Mouse (Mus musculus): ENCODE measurements at regions not wholly inside any gene's neighbourhood (a gene's known extent, or its start where the extent isn't known, plus 50 kb on each side); places are given as distances from the start of the nearest gene placed in this dataset.
A peak's percentile ranks its signal among the peaks of the same experiment; 100 is the strongest.

DNA sequence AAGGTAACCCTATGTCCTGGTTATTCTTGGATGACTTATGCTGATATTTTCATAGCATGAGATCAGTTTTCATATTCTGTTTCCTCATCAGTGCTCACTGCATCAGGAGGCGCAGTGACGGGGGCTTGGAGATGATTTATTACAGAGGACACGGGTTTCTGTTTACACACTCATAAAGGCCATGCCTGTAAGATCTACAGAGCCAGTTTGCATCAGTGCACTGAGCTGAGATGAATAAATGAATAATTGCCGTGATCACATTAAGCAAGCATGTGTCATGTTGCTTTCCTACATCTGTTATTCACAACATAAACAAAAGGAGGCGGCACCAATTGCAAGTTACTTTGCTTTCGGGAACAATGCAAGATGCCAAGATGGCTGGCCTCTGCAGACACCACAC is 271.6 kb downstream of the Rnf144a start:
- DNase-seq (ENCODE audit: low read depth, low spot score) = no peak

DNA sequence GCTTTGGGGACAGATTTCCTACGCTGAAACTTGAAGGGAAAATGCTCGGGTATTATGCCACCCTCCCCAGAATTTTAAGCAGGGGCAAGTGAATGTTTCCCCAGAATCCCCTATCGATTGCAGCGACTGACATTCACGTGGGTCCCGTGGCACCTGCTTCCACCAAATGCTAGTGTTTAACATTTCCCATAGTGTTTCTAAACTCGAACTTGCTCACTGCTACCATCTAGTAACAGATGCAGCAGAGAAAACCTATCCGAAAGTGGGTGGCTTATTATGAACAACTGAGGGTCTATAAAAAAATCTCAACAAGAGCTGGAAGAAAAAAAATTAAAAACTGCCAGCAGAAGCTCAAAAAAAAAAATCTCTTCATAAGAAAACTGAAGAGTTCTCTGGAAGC is 284.2 kb downstream of the Rnf144a start:
- DNase-seq (ENCODE audit: low read depth, low spot score) = no peak

GRCm38 (mm10) chr12:26130011-26130410 is 285.0 kb downstream of the Rnf144a start:
- no peak for DNase-seq (ENCODE audit: low read depth, low spot score)

DNA sequence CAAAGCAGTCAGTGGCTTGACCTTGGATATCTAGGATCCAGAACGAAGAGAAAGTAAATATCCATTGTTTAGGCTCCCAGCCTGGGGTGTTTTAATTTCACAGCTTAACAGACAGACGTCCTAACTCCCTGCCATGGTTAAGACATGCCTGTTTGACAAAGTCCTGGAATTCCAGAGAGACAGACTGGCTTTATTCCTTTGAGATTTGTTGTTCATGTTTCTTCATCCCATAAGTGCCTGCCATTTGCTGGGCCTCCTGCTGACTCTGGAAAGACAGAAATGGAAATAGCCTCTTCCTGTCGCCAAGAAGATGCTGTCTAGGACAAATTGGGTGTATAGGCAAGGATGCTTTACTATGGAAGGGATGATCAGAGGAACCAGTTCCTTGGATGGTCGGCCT is 285.5 kb downstream of the Rnf144a start:
- no peak for DNase-seq (ENCODE audit: low read depth, low spot score)

DNA sequence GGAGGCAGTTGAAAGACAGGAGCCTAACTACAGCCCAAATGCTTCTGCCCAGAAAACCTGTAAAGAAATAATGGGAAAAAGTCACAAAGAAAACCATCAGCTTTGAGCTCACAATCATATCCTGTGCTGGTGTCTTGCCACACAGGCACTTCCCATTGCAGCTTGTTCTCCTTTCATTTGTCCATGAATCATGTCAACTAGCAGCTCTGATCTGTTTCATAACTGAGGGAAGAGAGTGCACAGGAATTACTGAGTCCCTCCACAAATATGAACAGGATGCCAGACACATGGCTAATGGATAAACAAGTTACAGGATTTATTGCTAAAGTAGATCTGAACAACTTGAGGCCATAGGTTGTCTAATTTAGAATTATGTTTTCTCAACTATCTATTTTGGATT is 286.2 kb downstream of the Rnf144a start:
- no peak for DNase-seq (ENCODE audit: low read depth, low spot score)

GRCm38 (mm10) chr12:26126260-26126659 is 288.8 kb downstream of the Rnf144a start:
- DNase-seq (ENCODE audit: low read depth, low spot score) = no peak

DNA sequence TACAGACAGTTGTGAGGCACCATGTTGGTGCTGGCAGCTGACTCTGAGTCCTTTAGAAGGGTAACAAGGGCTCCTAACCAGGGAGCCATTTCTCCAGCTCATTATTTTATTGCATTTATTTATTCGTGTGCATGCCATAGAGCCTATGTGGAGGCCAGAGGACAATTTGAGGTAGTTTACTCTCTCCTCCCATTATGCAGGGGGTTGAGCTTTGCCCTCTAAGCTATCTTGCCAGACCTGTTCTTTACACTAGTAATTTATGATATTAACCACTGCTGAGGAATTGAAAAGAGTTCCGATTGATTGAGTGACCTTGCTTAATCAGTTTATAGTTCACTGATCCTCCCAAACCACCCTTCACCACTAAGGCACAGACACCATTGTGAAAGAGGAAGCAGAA is 290.8 kb downstream of the Rnf144a start:
- no peak for DNase-seq (ENCODE audit: low read depth, low spot score)

DNA sequence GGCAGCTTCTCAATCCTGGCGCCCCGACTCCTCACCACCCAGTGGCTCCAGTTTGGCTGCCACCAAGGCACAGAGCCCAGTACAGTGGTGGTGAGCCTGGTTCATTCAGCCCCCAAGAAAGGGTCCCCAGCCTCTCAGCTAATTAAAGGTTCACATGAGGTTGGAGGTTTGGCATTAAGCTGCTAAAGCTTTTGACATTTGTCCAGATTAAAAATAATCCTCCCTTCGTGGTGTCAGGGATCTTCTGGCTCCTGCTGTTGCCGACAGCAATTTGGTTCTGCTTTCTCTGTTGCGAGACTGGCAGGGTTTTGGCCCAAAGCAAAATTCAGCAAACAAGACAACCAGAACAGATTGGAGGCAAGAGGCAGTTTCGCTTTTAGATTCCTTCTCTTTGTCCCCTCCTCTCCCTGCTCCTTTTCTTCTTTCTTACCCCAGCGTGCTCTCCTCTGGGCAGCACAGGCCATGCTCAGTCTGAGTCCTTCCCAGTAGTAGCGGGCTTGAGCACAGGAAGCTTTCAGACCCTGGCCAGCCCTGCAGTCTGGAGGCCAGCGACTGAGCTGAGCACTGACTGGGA is 299.6 kb downstream of the Rnf144a start:
- no peak for DNase-seq (ENCODE audit: low read depth, low spot score)

DNA sequence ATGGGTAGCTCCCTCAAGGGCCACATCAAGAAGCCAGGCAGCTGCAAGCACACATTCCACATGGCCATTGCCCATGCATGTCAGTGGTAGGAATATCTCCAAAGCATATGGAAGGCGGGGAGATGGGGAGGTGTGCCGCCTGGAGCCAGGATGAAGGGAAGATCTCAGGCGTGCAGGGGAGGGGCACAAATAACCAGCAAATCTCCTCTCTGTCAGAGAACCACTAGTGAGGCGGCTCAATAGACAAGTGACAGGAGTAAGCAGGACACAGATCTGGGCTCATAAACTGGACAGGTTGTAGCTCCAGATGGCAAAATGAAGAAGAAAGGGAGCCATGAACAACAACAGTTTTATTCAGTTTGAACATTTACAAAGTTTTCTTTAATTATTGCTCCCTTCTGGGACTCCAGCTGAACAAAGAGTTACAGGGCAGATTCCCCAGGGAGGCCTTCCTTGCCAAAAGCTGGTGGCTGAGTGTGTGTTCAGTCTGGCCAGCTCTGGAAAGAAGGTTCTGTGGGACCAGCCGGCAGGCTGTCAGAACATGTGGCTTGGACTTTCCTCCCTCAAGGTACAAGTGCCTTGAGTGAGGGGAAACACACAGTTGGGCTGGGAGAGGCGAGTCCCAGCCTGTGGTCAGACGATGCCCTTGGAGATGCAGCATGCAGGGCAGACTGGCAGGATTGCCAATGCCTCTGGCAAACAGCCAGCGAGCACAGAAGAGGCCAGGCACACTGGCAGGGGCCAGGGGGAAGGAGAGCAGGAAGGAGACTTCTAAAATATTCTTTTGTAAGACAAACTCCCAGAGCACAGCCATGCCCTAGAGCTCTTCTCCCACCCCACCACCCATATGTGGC is 302.7 kb downstream of the Rnf144a start:
- no peak for DNase-seq (ENCODE audit: low read depth, low spot score)

DNA sequence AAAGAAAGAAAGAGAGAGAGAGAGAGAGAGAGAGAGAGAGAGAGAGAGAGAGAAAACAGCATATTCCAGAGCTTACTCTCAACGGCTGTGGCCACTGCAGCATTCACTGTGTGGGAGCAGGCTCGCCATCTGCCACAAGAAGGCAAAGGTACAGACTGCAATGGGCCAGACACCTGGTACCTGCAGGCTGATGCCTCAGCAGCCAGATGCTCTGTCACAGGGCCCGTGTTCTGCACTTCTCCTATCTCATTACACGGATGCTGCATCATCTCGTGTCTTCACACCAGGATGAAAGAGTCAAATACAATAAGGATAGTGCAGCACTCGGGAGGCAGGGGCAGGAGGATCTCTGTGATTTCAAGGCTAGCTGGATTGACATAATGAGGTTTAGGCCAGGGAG is 305.2 kb downstream of the Rnf144a start:
- DNase-seq (ENCODE audit: low read depth, low spot score) = no peak

GRCm38 (mm10) chr12:26104372-26104771 is 310.7 kb downstream of the Rnf144a start:
- DNase-seq (ENCODE audit: low read depth, low spot score) = no peak

DNA sequence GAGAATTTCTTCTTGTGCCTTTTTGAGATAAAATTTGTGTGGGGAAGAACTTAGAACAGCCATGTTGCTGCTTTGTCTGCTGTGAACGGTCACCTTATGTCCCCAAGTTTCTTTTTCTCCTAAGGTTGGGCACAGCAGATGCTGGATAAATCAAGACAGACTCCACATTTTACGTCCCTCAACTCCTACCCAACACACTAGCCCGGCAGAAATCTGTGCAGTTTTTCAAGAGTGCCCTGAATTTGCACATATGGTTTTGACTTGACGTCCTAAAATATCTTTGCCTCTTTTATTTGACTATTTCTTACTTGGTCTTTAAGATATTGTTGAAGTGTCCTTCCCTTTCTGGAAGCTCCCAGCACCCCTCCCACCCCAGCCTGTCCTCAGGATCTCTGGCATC is 312.7 kb downstream of the Rnf144a start:
- no peak for DNase-seq (ENCODE audit: low read depth, low spot score)

- DNase-seq (ENCODE audit: low read depth, low spot score) = no peak
These were observed 314.9 kb downstream of the Rnf144a start for GRCm38 (mm10) chr12:26100140-26100539.

- no peak for DNase-seq (ENCODE audit: low read depth, low spot score)
These were observed 315.9 kb downstream of the Rnf144a start for GRCm38 (mm10) chr12:26099176-26099575.

DNA sequence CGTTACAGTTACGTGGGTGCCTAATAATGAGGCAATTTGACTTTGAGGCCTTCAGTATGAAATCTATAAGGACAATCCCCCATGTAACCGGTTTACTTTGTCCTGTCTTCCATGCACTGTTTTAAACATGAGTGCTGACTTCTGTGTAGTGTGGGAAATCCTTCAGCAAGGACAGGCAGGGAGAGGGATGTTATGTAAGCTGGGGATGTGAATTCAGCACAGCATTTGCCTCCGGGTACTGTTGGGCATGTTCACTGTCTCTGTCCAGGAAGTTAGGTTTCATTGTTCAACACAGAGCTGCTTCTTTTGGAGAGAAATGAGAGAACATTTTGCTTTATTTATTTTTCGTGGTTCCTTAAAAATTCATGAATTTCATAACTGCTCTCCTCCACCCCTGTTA is 322.7 kb downstream of the Rnf144a start:
- no peak for DNase-seq (ENCODE audit: low read depth, low spot score)

DNA sequence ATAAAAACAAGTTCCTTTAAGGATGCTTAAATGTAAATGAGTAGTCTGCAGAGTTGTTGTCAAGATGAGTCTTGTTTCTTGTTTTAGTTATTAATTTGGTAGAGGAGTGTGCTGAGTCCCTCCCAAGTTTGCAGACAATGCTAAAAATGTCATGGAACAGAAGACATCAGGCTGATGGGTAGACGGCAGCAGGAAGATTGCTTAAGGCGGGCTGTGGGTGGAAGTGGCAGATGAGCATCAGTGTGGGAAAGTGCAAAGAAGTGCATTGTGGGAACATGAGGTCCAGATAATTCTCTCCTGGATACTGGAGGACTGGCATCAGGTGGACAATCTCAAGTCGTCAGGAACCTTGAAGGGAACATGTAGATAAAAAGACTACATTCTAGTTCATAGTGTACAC is 323.2 kb downstream of the Rnf144a start:
- DNase-seq (ENCODE audit: low read depth, low spot score) = no peak

DNA sequence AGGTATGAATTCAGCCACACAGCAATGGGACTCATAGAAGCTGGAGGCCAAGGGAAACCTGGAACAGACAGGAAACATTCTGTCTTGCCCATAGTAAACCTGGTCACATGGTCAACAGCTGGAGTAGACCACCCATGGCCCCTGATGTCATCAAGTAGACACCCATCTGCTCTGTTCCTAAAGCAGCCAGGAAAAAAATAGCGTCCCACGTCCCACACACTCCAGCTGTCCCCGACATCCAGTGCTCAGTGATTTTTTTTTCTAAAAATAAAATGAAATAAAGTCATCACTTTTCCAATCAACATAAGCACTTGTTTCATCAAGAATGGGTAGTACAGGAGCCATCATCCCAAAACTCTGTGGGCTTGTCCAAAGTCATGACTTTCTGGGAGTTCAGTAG is 326.7 kb downstream of the Rnf144a start:
- no peak for DNase-seq (ENCODE audit: low read depth, low spot score)

DNA sequence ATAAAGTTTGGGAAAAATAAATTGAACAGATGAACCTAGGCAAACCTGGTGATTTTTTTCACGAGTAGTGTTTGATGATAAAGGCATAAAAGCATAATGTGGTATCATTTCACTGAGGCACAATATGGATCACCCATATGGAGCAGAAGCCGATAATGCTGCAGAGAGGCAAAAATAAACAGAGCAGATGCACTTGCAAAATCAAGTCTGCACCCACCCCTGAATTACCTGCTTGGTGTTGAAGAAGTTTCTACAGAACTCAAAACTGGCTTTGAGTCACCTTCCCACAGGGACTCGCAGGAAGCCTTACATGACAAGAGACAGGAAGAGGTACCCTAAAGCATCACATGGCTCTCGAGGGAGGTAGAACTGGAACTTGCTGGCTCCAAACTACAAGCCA is 328.1 kb downstream of the Rnf144a start:
- no peak for DNase-seq (ENCODE audit: low read depth, low spot score)

GRCm38 (mm10) chr12:26086414-26086813 is 328.6 kb downstream of the Rnf144a start:
- DNase-seq (ENCODE audit: low read depth, low spot score) = no peak

DNA sequence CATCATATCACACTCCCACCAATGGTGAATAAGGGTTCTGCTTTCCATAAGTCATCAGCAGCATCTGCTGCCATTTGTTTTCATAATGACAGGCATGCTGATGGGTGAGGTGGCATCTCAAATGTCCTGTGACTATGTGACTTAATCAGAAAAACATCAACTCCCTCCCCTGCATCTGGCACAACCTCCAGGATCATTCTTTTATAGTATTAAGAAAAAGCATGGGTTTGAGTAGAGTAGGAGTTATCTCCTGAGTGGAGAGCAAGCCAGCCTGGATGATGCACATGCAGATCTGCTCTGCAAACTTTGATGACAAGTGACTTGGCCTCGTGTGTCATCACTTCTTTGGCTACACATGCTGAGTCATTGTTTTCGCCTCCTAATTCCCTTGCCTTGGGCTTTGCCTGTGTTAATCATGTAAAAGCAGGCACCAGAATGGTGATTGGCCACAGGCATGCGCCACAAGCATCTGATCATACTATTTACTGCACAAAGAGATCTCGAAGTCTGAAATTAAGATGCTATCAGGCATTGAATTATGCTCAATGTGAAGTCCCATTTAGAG is 335.9 kb downstream of the Rnf144a start:
- no peak for DNase-seq (ENCODE audit: low read depth, low spot score)

- no peak for DNase-seq (ENCODE audit: low read depth, low spot score)
These were observed 339.3 kb downstream of the Rnf144a start for GRCm38 (mm10) chr12:26075638-26076254.

- no peak for DNase-seq (ENCODE audit: low read depth, low spot score)
These were observed 342.9 kb downstream of the Rnf144a start for GRCm38 (mm10) chr12:26072180-26072579.

GRCm38 (mm10) chr12:26071610-26072009 is 343.4 kb downstream of the Rnf144a start:
- DNase-seq (ENCODE audit: low read depth, low spot score) = peak; percentile 76

All from ES-CJ7 (cell line).